ENCODE assay signal across 19 mouse cellular contexts in the genomic region with DNA sequence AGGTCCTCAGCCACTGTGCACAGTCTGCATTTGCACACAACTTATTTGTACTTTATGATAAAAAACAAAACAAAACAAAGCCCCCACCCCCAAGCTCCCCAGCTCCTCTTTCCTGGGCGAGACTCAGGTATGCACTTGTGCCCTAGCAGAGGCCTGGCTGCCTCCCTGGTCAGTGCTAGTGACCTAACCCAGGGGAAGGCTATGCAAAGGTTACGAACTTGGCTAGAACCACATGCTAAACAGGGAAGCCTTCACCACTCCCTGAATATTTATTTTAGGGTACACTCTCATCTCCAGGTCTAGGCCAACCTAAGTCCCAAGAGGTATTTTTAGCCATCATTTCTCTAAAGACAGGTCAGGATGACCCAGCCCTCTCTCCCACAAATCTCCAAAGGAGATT.
"Had no signal": no experiment of that assay in that cellular context is flagged by ENCODE, and none has a peak within 500 bp of the region (broad histone marks: within the 10 kb centered on the region; RNA-seq: fewer than 3 reads in every experiment).

No protein-coding gene starts in this region.

- H3K36me3 ChIP-seq: heart, embryonic 10.5 days; heart, embryonic 12.5 days; hindbrain, embryonic 13.5 days; hindbrain, embryonic 15.5 days; kidney, embryonic 15.5 days; limb, embryonic 13.5 days; limb, embryonic 15.5 days; liver, embryonic 12.5 days had no signal

- H3K9me3 ChIP-seq: heart, embryonic 10.5 days; heart, embryonic 12.5 days; hindbrain, embryonic 13.5 days; hindbrain, embryonic 15.5 days; kidney, embryonic 15.5 days; limb, embryonic 13.5 days; limb, embryonic 15.5 days; liver, embryonic 12.5 days had no signal

- DNase-seq: heart, adult 18-20 months; heart, postnatal 10 days; heart, postnatal 36 days; kidney, adult 11 months; kidney, adult 2 months; kidney, adult 9 months; kidney, postnatal 14 days; kidney, postnatal 36 days; layer of hippocampus, adult 9-11 months; layer of hippocampus, postnatal 36 days; left cerebral cortex, postnatal 4 days had no signal

- H3K27me3 ChIP-seq: heart, embryonic 12.5 days; hindbrain, embryonic 13.5 days; hindbrain, embryonic 15.5 days; kidney, embryonic 15.5 days; limb, embryonic 13.5 days; limb, embryonic 15.5 days; liver, embryonic 12.5 days had no signal

- H3K4me3 ChIP-seq: heart, embryonic 10.5 days; heart, embryonic 12.5 days; hindbrain, embryonic 13.5 days; hindbrain, embryonic 15.5 days; kidney, embryonic 15.5 days; limb, embryonic 13.5 days; limb, embryonic 15.5 days; liver, embryonic 12.5 days had no signal

- H3K4me1 ChIP-seq: liver, embryonic 12.5 days had no signal
